Mouse (Mus musculus): Measurements from ENCODE around the gene Zfp146. TPM values are rescaled to one million over a fixed set of nuclear protein-coding genes. Genes with fewer than 3 reads are reported as not detected.
"Not testable (repeated sequence)": the region's sequence is repeated elsewhere in the genome, so short reads cannot be mapped to it uniquely, and the experiment has no call there.

Zfp146 gene
- polyA plus RNA-seq, 1 experiment from 2014 or later = 10.4 TPM

DNA sequence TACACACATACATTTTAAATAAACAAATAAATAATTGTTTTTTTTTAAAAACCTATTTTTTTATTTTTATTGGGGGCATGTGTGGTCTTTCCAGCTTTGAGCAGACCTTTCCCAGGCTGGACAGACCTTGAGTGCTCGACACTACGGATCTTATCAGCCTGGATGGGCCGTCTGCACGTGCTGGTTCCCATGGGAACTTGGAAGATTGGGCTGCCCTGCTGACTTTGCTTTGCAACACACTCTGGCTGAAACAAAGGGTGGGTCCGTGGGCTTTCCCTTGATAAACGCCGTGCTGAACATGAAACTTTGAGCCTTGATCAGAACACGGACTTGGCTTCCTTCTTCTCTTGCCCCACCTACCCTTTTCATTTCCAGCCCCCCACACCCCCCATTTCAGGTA, 34.8 kb upstream of the Zfp146 start:
- no peaks in the 10 kb centered on the region for H3K36me3 ChIP-seq (ENCODE audit: control insufficient read depth, insufficient read depth, low read length)
- no peak overlapping the region for H3K27ac ChIP-seq (ENCODE audit: low read depth, low read length)
- no peak for ATAC-seq (replicated peaks; ENCODE audit: insufficient number of reproducible peaks, low FRiP score, low TSS enrichment)
- H3K4me1 ChIP-seq (ENCODE audit: control insufficient read depth, insufficient read depth, low read length) = 0 out of 2 replicates have a peak, but pooled peaks cover 3% of the 10 kb centered on the region
- H3K9me3 ChIP-seq (replicated peaks; ENCODE audit: control insufficient read depth, low read length) = no peaks in the 10 kb centered on the region
- H3K27me3 ChIP-seq (ENCODE audit: control insufficient read depth, insufficient read depth, low read length) = no peaks in the 10 kb centered on the region
- H3K4me2 ChIP-seq = peak overlapping the region; percentile 47
- WGBS (ENCODE audit: insufficient replicate concordance) = 18% methylated on average over 8 of the region's 8 CpGs
- H3K9ac ChIP-seq (ENCODE audit: low read depth, low read length) = peak overlapping the region; percentile 34; the same call in 1 of the 2 replicates
- no peak overlapping the region for H3K4me3 ChIP-seq (ENCODE audit: low read depth, low read length)

DNA sequence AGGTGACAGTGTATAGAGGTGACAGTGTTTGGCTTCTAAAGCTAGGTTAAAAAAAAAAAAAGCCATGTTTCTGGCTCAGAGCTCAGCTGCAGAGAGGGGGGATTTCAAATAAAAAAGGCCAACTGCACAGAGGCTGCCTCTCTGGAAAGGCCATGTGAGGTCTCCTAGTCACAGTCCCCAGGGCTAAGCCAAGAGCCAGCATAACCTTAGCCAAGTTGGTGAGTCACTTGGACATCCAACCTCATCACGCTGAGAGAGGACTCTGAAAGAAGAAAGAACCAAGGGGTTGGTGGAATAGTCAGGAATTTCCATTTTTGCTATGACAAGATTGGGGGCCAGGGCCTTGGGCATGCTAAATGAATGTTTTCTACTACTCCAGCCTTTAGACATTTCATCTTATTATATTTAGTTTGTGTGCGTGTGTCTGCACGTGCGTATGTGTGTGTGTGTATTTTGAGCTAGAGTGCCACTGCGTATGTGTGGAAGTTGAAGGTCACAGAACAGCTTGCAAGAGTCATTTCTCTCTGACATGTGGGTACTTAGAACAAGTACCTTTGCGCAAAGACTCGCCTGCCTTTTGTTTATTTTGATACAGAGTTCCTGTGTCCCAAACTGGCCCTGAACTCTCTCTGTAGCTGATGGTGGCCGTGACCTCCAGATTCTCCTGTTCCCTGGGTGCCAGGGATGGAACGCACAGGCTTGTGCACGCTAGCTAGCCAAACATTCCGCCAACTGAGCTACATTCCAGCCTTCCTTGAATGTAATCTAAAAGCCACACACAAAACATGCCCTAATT, 33.5 kb upstream of the Zfp146 start:
- Histone ChIP-seq H3K4me2 (no peak overlapping the region), H3K9me3 (replicated peaks; ENCODE audit: control insufficient read depth, low read length) (no peaks in the 10 kb centered on the region), H3K36me3 (ENCODE audit: control insufficient read depth, insufficient read depth, low read length) (no peaks in the 10 kb centered on the region), H3K4me3 (ENCODE audit: low read depth, low read length) (no peak overlapping the region), H3K4me1 (ENCODE audit: control insufficient read depth, insufficient read depth, low read length) (peaks cover 3% of the 10 kb centered on the region; the same call in 1 of the 2 replicates), H3K27ac (ENCODE audit: low read depth, low read length) (no peak overlapping the region), H3K9ac (ENCODE audit: low read depth, low read length) (no peak overlapping the region), H3K27me3 (ENCODE audit: control insufficient read depth, insufficient read depth, low read length) (no peaks in the 10 kb centered on the region)
- ATAC-seq (replicated peaks; ENCODE audit: insufficient number of reproducible peaks, low FRiP score, low TSS enrichment) = no peak
- WGBS (ENCODE audit: insufficient replicate concordance) = 71% methylated on average over 11 of the region's 11 CpGs

DNA sequence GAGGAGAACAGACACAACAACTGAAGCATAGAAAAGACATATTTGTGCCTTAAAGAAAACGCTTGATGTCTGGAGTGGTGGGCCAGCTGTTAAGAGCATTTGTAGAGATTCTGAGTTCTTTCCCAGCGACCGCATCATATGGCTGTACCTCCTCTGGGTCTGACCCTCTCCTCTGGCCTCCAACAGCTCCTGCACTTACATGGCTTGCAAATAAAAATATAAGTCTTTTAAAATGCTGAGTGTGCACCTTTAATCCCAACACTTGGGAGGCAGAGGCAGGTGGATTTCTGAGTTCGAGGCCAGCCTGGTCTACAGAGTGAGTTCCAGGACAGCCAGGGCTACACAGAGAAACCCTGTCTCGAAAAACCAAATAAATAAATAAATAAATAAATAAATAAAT, 31.1 kb upstream of the Zfp146 start:
- not testable (repeated sequence) for H3K4me3 ChIP-seq (ENCODE audit: low read depth, low read length); H3K27me3 ChIP-seq (ENCODE audit: control insufficient read depth, insufficient read depth, low read length); H3K9me3 ChIP-seq (replicated peaks; ENCODE audit: control insufficient read depth, low read length); ATAC-seq (replicated peaks; ENCODE audit: insufficient number of reproducible peaks, low FRiP score, low TSS enrichment); H3K27ac ChIP-seq (ENCODE audit: low read depth, low read length); H3K36me3 ChIP-seq (ENCODE audit: control insufficient read depth, insufficient read depth, low read length); H3K4me1 ChIP-seq (ENCODE audit: control insufficient read depth, insufficient read depth, low read length); H3K4me2 ChIP-seq; H3K9ac ChIP-seq (ENCODE audit: low read depth, low read length)
- WGBS (ENCODE audit: insufficient replicate concordance) = 85% methylated on average over 5 of the region's 5 CpGs

DNA sequence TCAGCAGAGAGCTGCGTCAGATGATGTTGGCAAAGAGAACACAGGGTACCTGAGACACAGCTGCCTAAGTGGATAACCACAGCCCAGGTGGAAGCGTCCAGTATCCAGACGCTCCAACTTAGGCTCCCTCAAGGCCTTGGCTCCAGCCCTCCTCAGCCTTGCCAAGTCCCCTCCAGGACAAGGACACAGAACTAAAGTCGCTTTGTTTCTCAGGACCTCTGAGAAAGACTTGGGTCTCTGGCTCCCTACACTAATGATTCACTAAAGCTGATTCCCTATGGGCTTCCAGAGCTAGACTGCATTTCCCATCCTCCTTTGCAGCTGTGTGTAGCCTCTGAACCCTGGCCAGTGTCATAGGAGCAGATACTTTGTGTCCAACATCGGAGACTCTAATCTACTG, 30.6 kb upstream of the Zfp146 start:
- WGBS (ENCODE audit: insufficient replicate concordance) = 81% methylated on average over 5 of the region's 5 CpGs
- H3K4me1 ChIP-seq (ENCODE audit: control insufficient read depth, insufficient read depth, low read length) = peaks cover 10% of the 10 kb centered on the region; the same call in 1 of the 2 replicates
- no peak overlapping the region for H3K27ac ChIP-seq (ENCODE audit: low read depth, low read length)
- H3K4me2 ChIP-seq = no peak overlapping the region
- H3K4me3 ChIP-seq (ENCODE audit: low read depth, low read length) = no peak overlapping the region
- ATAC-seq (replicated peaks; ENCODE audit: insufficient number of reproducible peaks, low FRiP score, low TSS enrichment) = no peak
- no peaks in the 10 kb centered on the region for H3K27me3 ChIP-seq (ENCODE audit: control insufficient read depth, insufficient read depth, low read length)
- no peaks in the 10 kb centered on the region for H3K9me3 ChIP-seq (replicated peaks; ENCODE audit: control insufficient read depth, low read length)
- H3K36me3 ChIP-seq (ENCODE audit: control insufficient read depth, insufficient read depth, low read length) = no peaks in the 10 kb centered on the region
- no peak overlapping the region for H3K9ac ChIP-seq (ENCODE audit: low read depth, low read length)

DNA sequence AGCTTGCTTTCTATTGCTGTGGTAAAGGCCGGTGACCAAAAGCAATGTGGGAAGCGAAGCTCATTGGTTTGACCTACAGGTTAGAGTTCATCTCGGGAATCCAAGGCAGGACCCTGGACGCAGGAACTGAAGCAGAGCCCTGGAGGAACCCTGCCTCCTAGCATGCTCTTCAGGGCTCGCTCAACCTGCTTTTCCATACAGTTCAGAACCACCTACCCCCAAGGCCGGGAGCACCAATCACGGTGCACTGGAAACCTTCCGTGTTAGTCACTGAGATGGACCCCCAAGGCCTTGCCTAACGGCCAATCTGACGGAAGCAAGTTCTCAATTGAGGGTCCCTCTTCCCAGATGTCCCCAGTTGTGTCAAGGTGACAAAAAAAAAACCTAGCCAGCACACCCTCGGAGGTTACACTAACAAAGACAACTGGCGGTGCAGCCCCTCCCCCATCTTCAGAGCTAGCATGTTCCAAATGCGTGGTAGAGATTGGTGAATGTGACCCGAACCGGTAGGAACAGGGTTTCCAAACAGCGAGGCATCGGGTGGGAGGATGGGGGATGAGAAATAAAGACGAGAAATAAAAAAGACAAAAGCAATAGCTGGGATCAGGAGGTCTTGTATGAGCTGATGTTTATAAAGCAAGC, 30.1 kb upstream of the Zfp146 start:
- 67% methylated on average over 18 of the region's 18 CpGs for WGBS (ENCODE audit: insufficient replicate concordance)
- ATAC-seq (replicated peaks; ENCODE audit: insufficient number of reproducible peaks, low FRiP score, low TSS enrichment) = no peak
- no peak overlapping the region for H3K27ac ChIP-seq (ENCODE audit: low read depth, low read length)
- no peaks in the 10 kb centered on the region for H3K36me3 ChIP-seq (ENCODE audit: control insufficient read depth, insufficient read depth, low read length)
- no peak overlapping the region for H3K4me2 ChIP-seq
- H3K4me3 ChIP-seq (ENCODE audit: low read depth, low read length) = no peak overlapping the region
- H3K9ac ChIP-seq (ENCODE audit: low read depth, low read length) = no peak overlapping the region
- peaks cover 10% of the 10 kb centered on the region; the same call in 1 of the 2 replicates for H3K4me1 ChIP-seq (ENCODE audit: control insufficient read depth, insufficient read depth, low read length)
- no peaks in the 10 kb centered on the region for H3K27me3 ChIP-seq (ENCODE audit: control insufficient read depth, insufficient read depth, low read length)
- H3K9me3 ChIP-seq (replicated peaks; ENCODE audit: control insufficient read depth, low read length) = no peaks in the 10 kb centered on the region

- Histone ChIP-seq H3K36me3 (ENCODE audit: control insufficient read depth, insufficient read depth, low read length) (no peaks in the 10 kb centered on the region), H3K4me1 (ENCODE audit: control insufficient read depth, insufficient read depth, low read length) (peaks cover 8% of the 10 kb centered on the region), H3K27ac (ENCODE audit: low read depth, low read length) (no peak within 1 kb of the TSS), H3K4me2 (peak within 1 kb of the TSS; percentile 39; the same call in 1 of the 2 replicates), H3K27me3 (ENCODE audit: control insufficient read depth, insufficient read depth, low read length) (no peaks in the 10 kb centered on the region), H3K9ac (ENCODE audit: low read depth, low read length) (no peak within 1 kb of the TSS), H3K4me3 (ENCODE audit: low read depth, low read length) (no peak within 1 kb of the TSS), H3K9me3 (replicated peaks; ENCODE audit: control insufficient read depth, low read length) (no peaks in the 10 kb centered on the region)
- no peak for ATAC-seq (replicated peaks; ENCODE audit: insufficient number of reproducible peaks, low FRiP score, low TSS enrichment)
- WGBS (ENCODE audit: insufficient replicate concordance) = 5% methylated on average over 8 of the region's 8 CpGs
Observed at GRCm38 (mm10) chr7:30198481-30198971, 29.0 kb upstream of the Zfp146 start, which contains the start of gene Capns1. TSS of gene Capns1 (minus strand) at chr7:30198811.

- Histone ChIP-seq H3K36me3 (ENCODE audit: control insufficient read depth, insufficient read depth, low read length) (no peaks in the 10 kb centered on the region), H3K27me3 (ENCODE audit: control insufficient read depth, insufficient read depth, low read length) (no peaks in the 10 kb centered on the region), H3K27ac (ENCODE audit: low read depth, low read length) (no peak overlapping the region), H3K4me3 (ENCODE audit: low read depth, low read length) (no peak overlapping the region), H3K9me3 (replicated peaks; ENCODE audit: control insufficient read depth, low read length) (no peaks in the 10 kb centered on the region), H3K4me2 (no peak overlapping the region), H3K4me1 (ENCODE audit: control insufficient read depth, insufficient read depth, low read length) (peaks cover 14% of the 10 kb centered on the region), H3K9ac (ENCODE audit: low read depth, low read length) (no peak overlapping the region)
- no peak for ATAC-seq (replicated peaks; ENCODE audit: insufficient number of reproducible peaks, low FRiP score, low TSS enrichment)
- 57% methylated on average over 5 of the region's 5 CpGs for WGBS (ENCODE audit: insufficient replicate concordance)
Observed at GRCm38 (mm10) chr7:30197592-30198129, 28.1 kb upstream of the Zfp146 start.

DNA sequence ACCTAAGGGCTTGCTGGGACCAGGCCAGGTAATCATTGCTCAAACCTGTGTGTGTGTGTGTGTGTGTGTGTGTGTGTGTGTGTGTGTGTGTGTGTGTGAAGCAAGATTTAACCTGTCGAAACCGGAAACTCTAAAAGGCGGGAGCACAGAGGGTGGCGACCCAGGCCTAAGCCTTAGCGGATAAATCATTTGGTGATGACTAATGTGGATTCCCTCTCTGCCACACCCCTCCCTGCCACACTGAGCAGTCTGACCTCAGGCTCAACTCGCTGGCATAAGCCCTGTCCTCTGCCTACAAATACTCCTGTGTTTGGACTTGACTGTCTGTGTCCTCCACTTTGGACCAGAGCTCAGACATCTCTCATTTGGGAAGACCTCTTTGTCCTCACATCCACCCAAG, 26.6 kb upstream of the Zfp146 start:
- no peaks in the 10 kb centered on the region for H3K27me3 ChIP-seq (ENCODE audit: control insufficient read depth, insufficient read depth, low read length)
- peaks cover 14% of the 10 kb centered on the region for H3K4me1 ChIP-seq (ENCODE audit: control insufficient read depth, insufficient read depth, low read length)
- WGBS (ENCODE audit: insufficient replicate concordance) = 76% methylated on average over 6 of the region's 6 CpGs
- H3K4me3 ChIP-seq (ENCODE audit: low read depth, low read length) = no peak overlapping the region
- H3K27ac ChIP-seq (ENCODE audit: low read depth, low read length) = no peak overlapping the region
- H3K9me3 ChIP-seq (replicated peaks; ENCODE audit: control insufficient read depth, low read length) = no peaks in the 10 kb centered on the region
- H3K9ac ChIP-seq (ENCODE audit: low read depth, low read length) = no peak overlapping the region
- H3K36me3 ChIP-seq (ENCODE audit: control insufficient read depth, insufficient read depth, low read length) = peaks cover 6% of the 10 kb centered on the region; the same call in 1 of the 2 replicates
- no peak overlapping the region for H3K4me2 ChIP-seq
- ATAC-seq (replicated peaks; ENCODE audit: insufficient number of reproducible peaks, low FRiP score, low TSS enrichment) = no peak

Measured in heart, embryonic 11.5 days (tissue).